Mouse (Mus musculus): ENCODE measurements at regions not wholly inside any gene's neighbourhood (a gene's known extent, or its start where the extent isn't known, plus 50 kb on each side); places are given as distances from the start of the nearest gene placed in this dataset.

DNA sequence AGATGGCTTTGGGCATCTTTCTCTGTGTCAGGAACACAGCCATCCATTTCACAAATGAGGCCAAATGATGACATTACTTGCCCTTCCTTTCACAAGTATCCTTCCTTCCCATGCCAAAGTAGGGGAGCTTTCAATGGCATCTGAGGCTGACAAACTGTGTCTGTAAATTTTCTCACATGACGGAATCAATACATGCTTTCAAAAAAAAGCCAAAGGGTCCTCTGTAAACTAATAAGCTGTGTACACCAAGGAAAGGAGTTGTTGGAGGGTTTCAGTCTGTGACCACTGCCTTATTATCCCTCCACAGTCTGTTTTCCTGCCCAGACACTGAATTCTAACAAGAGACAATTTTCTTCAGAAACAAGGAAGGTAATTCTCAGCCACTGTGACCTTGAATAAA, 490.2 kb upstream of the Adamts9 start:
- no peaks in the 10 kb centered on the region for H3K27me3 ChIP-seq (replicated peaks)
- DNase-seq (ENCODE audit: extremely low read depth), result no peak
- H3K9me3 ChIP-seq (replicated peaks; ENCODE audit: low read length), result peaks cover 60% of the 10 kb centered on the region
- no peak overlapping the region for H3K9ac ChIP-seq (ENCODE audit: insufficient read depth, low read depth)
- H3K4me2 ChIP-seq (ENCODE audit: insufficient read depth, low read depth, poor library complexity, severe bottlenecking), result no peak overlapping the region
- in situ Hi-C loops (cut with MboI; ENCODE audit: low pct_ligation_motif_present, low pct_unique_long_range_greater_than_20kb, low sequenced_read_pairs) (no loop called here), dilution Hi-C loops (cut with MboI; ENCODE audit: extremely low pct_ligation_motif_present, extremely low pct_unique_long_range_greater_than_20kb, low sequenced_read_pairs) (no loop called here)
- TF ChIP-seq KAT2A (IDR thresholded peaks at IDR 0.05; ENCODE audit: insufficient replicate concordance, low read length) (no peak), MAZ (IDR thresholded peaks at IDR 0.05; ENCODE audit: low read depth, low read length) (no peak), RAD21 (IDR thresholded peaks at IDR 0.05; ENCODE audit: low read depth, low read length) (no peak), CHD1 (IDR thresholded peaks at IDR 0.05; ENCODE audit: low read depth, low read length) (no peak), USF1 (IDR thresholded peaks at IDR 0.05; ENCODE audit: low read depth, low read length) (no peak), SIN3A (IDR thresholded peaks at IDR 0.05; ENCODE audit: low read length) (no peak), MAX (IDR thresholded peaks at IDR 0.05; ENCODE audit: low read length) (no peak), MAFK (IDR thresholded peaks at IDR 0.05; ENCODE audit: insufficient replicate concordance, low read length) (no peak), RCOR1 (conservative IDR thresholded peaks at IDR 0.05; ENCODE audit: low read depth, low read length) (no peak), SMC3 (IDR thresholded peaks at IDR 0.05; ENCODE audit: low read depth, low read length) (no peak), POLR2A (IDR thresholded peaks at IDR 0.05; ENCODE audit: low read depth, low read length) (no peak), TBP (conservative IDR thresholded peaks at IDR 0.05; ENCODE audit: low read depth, low read length) (no peak), NELFE (IDR thresholded peaks at IDR 0.05; ENCODE audit: low read depth, low read length) (no peak), ZKSCAN1 (IDR thresholded peaks at IDR 0.05; ENCODE audit: borderline replicate concordance, low read depth, low read length) (no peak), NRF1 (IDR thresholded peaks at IDR 0.05; ENCODE audit: low read depth, low read length) (no peak), ZMIZ1 (IDR thresholded peaks at IDR 0.05; ENCODE audit: low read depth, low read length) (no peak), JUND (conservative IDR thresholded peaks at IDR 0.05; ENCODE audit: low read depth, low read length) (no peak), TCF12 (IDR thresholded peaks at IDR 0.05; ENCODE audit: low read depth, low read length) (no peak), PAX5 (IDR thresholded peaks at IDR 0.05; ENCODE audit: low read length) (no peak), CHD2 (IDR thresholded peaks at IDR 0.05; ENCODE audit: low read length) (no peak)
- H3K4me1 ChIP-seq (ENCODE audit: control insufficient read depth in 1 of 2, insufficient read depth in 2 of 2), result no peaks in the 10 kb centered on the region
- no peak overlapping the region for H3K4me3 ChIP-seq (replicated peaks in 1 of 3; ENCODE audit: low read depth in 2 of 3, low read length in 2 of 3, poor library complexity in 1 of 3)
- no peaks in the 10 kb centered on the region for H3K36me3 ChIP-seq (replicated peaks in 1 of 2; ENCODE audit: control insufficient read depth in 1 of 2, insufficient read depth in 1 of 2, low read length in 1 of 2)
- no peak overlapping the region for H3K27ac ChIP-seq (ENCODE audit: insufficient read depth, low read depth)
- H3K79me2 ChIP-seq (replicated peaks; ENCODE audit: control insufficient read depth, extremely low read depth, insufficient read depth, poor library complexity, severe bottlenecking), result no peaks in the 10 kb centered on the region

DNA sequence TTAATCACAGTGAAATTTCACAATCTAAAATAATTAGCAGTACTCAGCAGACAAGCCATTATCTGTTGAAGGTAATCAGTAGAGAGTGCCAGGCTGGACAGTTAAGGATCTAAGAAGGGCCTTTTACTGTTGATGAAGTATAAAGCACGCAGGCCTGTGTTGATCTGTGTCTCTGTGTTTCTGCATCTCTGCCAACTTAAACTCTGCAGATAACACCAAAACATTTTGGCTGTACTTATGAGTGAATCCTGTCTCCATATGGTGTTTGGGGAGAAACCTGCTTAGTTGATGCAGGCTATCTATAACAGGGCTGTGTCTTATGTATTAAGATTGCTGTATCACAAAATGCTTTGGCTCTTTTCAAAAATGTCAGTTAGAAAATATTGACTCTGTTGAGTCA, 482.8 kb upstream of the Adamts9 start:
- Histone ChIP-seq H3K36me3 (replicated peaks in 1 of 2; ENCODE audit: control insufficient read depth in 1 of 2, insufficient read depth in 1 of 2, low read length in 1 of 2) (no peaks in the 10 kb centered on the region), H3K27ac (ENCODE audit: insufficient read depth, low read depth) (no peak overlapping the region), H3K4me1 (ENCODE audit: control insufficient read depth in 1 of 2, insufficient read depth in 2 of 2) (no peaks in the 10 kb centered on the region), H3K79me2 (replicated peaks; ENCODE audit: control insufficient read depth, extremely low read depth, insufficient read depth, poor library complexity, severe bottlenecking) (no peaks in the 10 kb centered on the region), H3K9me3 (replicated peaks; ENCODE audit: low read length) (peaks cover 55% of the 10 kb centered on the region), H3K27me3 (replicated peaks) (no peaks in the 10 kb centered on the region), H3K4me3 (replicated peaks in 1 of 3; ENCODE audit: low read depth in 2 of 3, low read length in 2 of 3, poor library complexity in 1 of 3) (no peak overlapping the region), H3K4me2 (ENCODE audit: insufficient read depth, low read depth, poor library complexity, severe bottlenecking) (no peak overlapping the region), H3K9ac (ENCODE audit: insufficient read depth, low read depth) (no peak overlapping the region)
- in situ Hi-C loops (cut with MboI; ENCODE audit: low pct_ligation_motif_present, low pct_unique_long_range_greater_than_20kb, low sequenced_read_pairs) (no loop called here), dilution Hi-C loops (cut with MboI; ENCODE audit: extremely low pct_ligation_motif_present, extremely low pct_unique_long_range_greater_than_20kb, low sequenced_read_pairs) (no loop called here)
- DNase-seq (ENCODE audit: extremely low read depth), result no peak
- TF ChIP-seq ZKSCAN1 (IDR thresholded peaks at IDR 0.05; ENCODE audit: borderline replicate concordance, low read depth, low read length) (no peak), TCF12 (IDR thresholded peaks at IDR 0.05; ENCODE audit: low read depth, low read length) (no peak), MAZ (IDR thresholded peaks at IDR 0.05; ENCODE audit: low read depth, low read length) (no peak), SIN3A (IDR thresholded peaks at IDR 0.05; ENCODE audit: low read length) (no peak), POLR2AphosphoS2 (IDR thresholded peaks at IDR 0.05; ENCODE audit: low read depth, low read length) (no peak), ZC3H11A (IDR thresholded peaks at IDR 0.05; ENCODE audit: low read depth, low read length) (no peak), BHLHE40 (IDR thresholded peaks at IDR 0.05; ENCODE audit: low read depth, low read length) (no peak), UBTF (IDR thresholded peaks at IDR 0.05; ENCODE audit: low read depth, low read length) (no peak), NELFE (IDR thresholded peaks at IDR 0.05; ENCODE audit: low read depth, low read length) (no peak), POLR2A (IDR thresholded peaks at IDR 0.05; ENCODE audit: low read depth, low read length) (no peak), HCFC1 (IDR thresholded peaks at IDR 0.05; ENCODE audit: low read depth, low read length) (no peak), USF2 (conservative IDR thresholded peaks at IDR 0.05; ENCODE audit: low read depth, low read length) (no peak), ZMIZ1 (IDR thresholded peaks at IDR 0.05; ENCODE audit: low read depth, low read length) (no peak), NRF1 (IDR thresholded peaks at IDR 0.05; ENCODE audit: low read depth, low read length) (no peak), MEF2A (IDR thresholded peaks at IDR 0.05; ENCODE audit: borderline replicate concordance, low read depth, low read length) (no peak), ETS1 (conservative IDR thresholded peaks at IDR 0.05; ENCODE audit: low read depth, low read length) (no peak), EP300 (IDR thresholded peaks at IDR 0.05; ENCODE audit: low read length) (no peak), RCOR1 (conservative IDR thresholded peaks at IDR 0.05; ENCODE audit: low read depth, low read length) (no peak)
